Mouse (Mus musculus): Measurements from ENCODE around the gene Mmp19. TPM values are rescaled to one million over a fixed set of nuclear protein-coding genes. Genes with fewer than 3 reads are reported as not detected.

Gene Mmp19
- polyA plus RNA-seq, 1 experiment from 2014 or later: 0.57 TPM

GRCm38 (mm10) chr10:128848426-128848825 lies 57.7 kb downstream of the Mmp19 start:
- Histone ChIP-seq H3K4me2 (no peak overlapping the region), H3K27me3 (ENCODE audit: control insufficient read depth, insufficient read depth, low read length) (no peaks in the 10 kb centered on the region), H3K4me1 (ENCODE audit: control insufficient read depth, insufficient read depth, low read length) (no peaks in the 10 kb centered on the region), H3K4me3 (ENCODE audit: low read depth, low read length) (no peak overlapping the region), H3K9me3 (replicated peaks; ENCODE audit: control insufficient read depth, low read length) (no peaks in the 10 kb centered on the region), H3K36me3 (ENCODE audit: control insufficient read depth, insufficient read depth, low read length) (peaks cover 10% of the 10 kb centered on the region), H3K9ac (ENCODE audit: low read depth, low read length) (no peak overlapping the region), H3K27ac (ENCODE audit: low read depth, low read length) (no peak overlapping the region)
- 75% methylated on average over 2 of the region's 2 CpGs for WGBS (ENCODE audit: insufficient replicate concordance)
- ATAC-seq (replicated peaks; ENCODE audit: insufficient number of reproducible peaks, low FRiP score, low TSS enrichment): no peak

- 76% methylated on average over 3 of the region's 3 CpGs for WGBS (ENCODE audit: insufficient replicate concordance)
- no peak overlapping the region for H3K4me3 ChIP-seq (ENCODE audit: low read depth, low read length)
- no peak for ATAC-seq (replicated peaks; ENCODE audit: insufficient number of reproducible peaks, low FRiP score, low TSS enrichment)
- no peak overlapping the region for H3K4me2 ChIP-seq
- no peaks in the 10 kb centered on the region for H3K9me3 ChIP-seq (replicated peaks; ENCODE audit: control insufficient read depth, low read length)
- no peaks in the 10 kb centered on the region for H3K27me3 ChIP-seq (ENCODE audit: control insufficient read depth, insufficient read depth, low read length)
- no peaks in the 10 kb centered on the region for H3K4me1 ChIP-seq (ENCODE audit: control insufficient read depth, insufficient read depth, low read length)
- H3K36me3 ChIP-seq (ENCODE audit: control insufficient read depth, insufficient read depth, low read length): peaks cover 10% of the 10 kb centered on the region; the same call in 1 of the 2 replicates
- H3K27ac ChIP-seq (ENCODE audit: low read depth, low read length): no peak overlapping the region
- no peak overlapping the region for H3K9ac ChIP-seq (ENCODE audit: low read depth, low read length)
Observed at GRCm38 (mm10) chr10:128850339-128850738, 59.6 kb downstream of the Mmp19 start.

Other genes with a start within 250 kb of the Mmp19 start
- 7.7 and 8.0 TPM in 2 replicates for gene Zc3h10, start 243.1 kb upstream of the Mmp19 start, polyA plus RNA-seq (2014; fragmentation: Nextera tagmentation; extraction: Ambion mirVana)
- 2,515 and 2,664 TPM in 2 replicates for gene Rpl41, start 241.6 kb upstream of the Mmp19 start, polyA plus RNA-seq (2014; fragmentation: Nextera tagmentation; extraction: Ambion mirVana)
- gene Pa2g4, start 224.9 kb upstream of the Mmp19 start, polyA plus RNA-seq (2014; fragmentation: Nextera tagmentation; extraction: Ambion mirVana): 162 and 163 TPM in 2 replicates
- 5.8 and 9.1 TPM in 2 replicates for gene Erbb3, start 201.3 kb upstream of the Mmp19 start, polyA plus RNA-seq (2014; fragmentation: Nextera tagmentation; extraction: Ambion mirVana)
- 551 and 604 TPM in 2 replicates for gene Rps26, start 164.2 kb upstream of the Mmp19 start, polyA plus RNA-seq (2014; fragmentation: Nextera tagmentation; extraction: Ambion mirVana)
- 1.9 and 2.3 TPM in 2 replicates for gene Ikzf4, start 144.9 kb upstream of the Mmp19 start, polyA plus RNA-seq (2014; fragmentation: Nextera tagmentation; extraction: Ambion mirVana)
- 11.1 and 12.4 TPM in 2 replicates for gene Suox, start 116.8 kb upstream of the Mmp19 start, polyA plus RNA-seq (2014; fragmentation: Nextera tagmentation; extraction: Ambion mirVana)
- gene Rab5b, start 94.6 kb upstream of the Mmp19 start, polyA plus RNA-seq (2014; fragmentation: Nextera tagmentation; extraction: Ambion mirVana): 51.3 and 64.5 TPM in 2 replicates
- gene Pmel, start 86.7 kb upstream of the Mmp19 start, polyA plus RNA-seq (2014; fragmentation: Nextera tagmentation; extraction: Ambion mirVana): 0.96 and 1.5 TPM in 2 replicates
- 91.1 and 98.5 TPM in 2 replicates for gene Cdk2, start 85.9 kb upstream of the Mmp19 start, polyA plus RNA-seq (2014; fragmentation: Nextera tagmentation; extraction: Ambion mirVana)
- gene Dgka, start 46.1 kb upstream of the Mmp19 start, polyA plus RNA-seq (2014; fragmentation: Nextera tagmentation; extraction: Ambion mirVana): 5.6 and 5.9 TPM in 2 replicates
- 25.4 and 27.2 TPM in 2 replicates for gene Pym1, start 43.0 kb upstream of the Mmp19 start, polyA plus RNA-seq (2014; fragmentation: Nextera tagmentation; extraction: Ambion mirVana)
- 28.7 and 37.0 TPM in 2 replicates for gene Dnajc14, start 13.2 kb downstream of the Mmp19 start, polyA plus RNA-seq (2014; fragmentation: Nextera tagmentation; extraction: Ambion mirVana)
- gene Tmem198b, start 13.5 kb downstream of the Mmp19 start, polyA plus RNA-seq (2014; fragmentation: Nextera tagmentation; extraction: Ambion mirVana): 15.0 and 18.2 TPM in 2 replicates
- gene Sarnp, start 26.4 kb downstream of the Mmp19 start, polyA plus RNA-seq (2014; fragmentation: Nextera tagmentation; extraction: Ambion mirVana): 204 and 210 TPM in 2 replicates
- gene Ormdl2, start 30.7 kb downstream of the Mmp19 start, polyA plus RNA-seq (2014; fragmentation: Nextera tagmentation; extraction: Ambion mirVana): 50.7 and 60.3 TPM in 2 replicates
- gene Gdf11, start 100.8 kb downstream of the Mmp19 start, polyA plus RNA-seq (2014; fragmentation: Nextera tagmentation; extraction: Ambion mirVana): 4.1 and 4.5 TPM in 2 replicates
- 296 and 306 TPM in 2 replicates for gene Cd63, start 110.1 kb downstream of the Mmp19 start, polyA plus RNA-seq (2014; fragmentation: Nextera tagmentation; extraction: Ambion mirVana)
- 6.1 and 8.1 TPM in 2 replicates for gene Rdh5, start 132.0 kb downstream of the Mmp19 start, polyA plus RNA-seq (2014; fragmentation: Nextera tagmentation; extraction: Ambion mirVana)
- gene Bloc1s1, start 133.1 kb downstream of the Mmp19 start, polyA plus RNA-seq (2014; fragmentation: Nextera tagmentation; extraction: Ambion mirVana): 195 and 206 TPM in 2 replicates
- 0.43 and 0.79 TPM in 2 replicates for gene Itga7, start 142.9 kb downstream of the Mmp19 start, polyA plus RNA-seq (2014; fragmentation: Nextera tagmentation; extraction: Ambion mirVana)
- gene Mettl7b, start 170.1 kb downstream of the Mmp19 start, polyA plus RNA-seq (2014; fragmentation: Nextera tagmentation; extraction: Ambion mirVana): not detected in 2 replicates
- not detected in 2 replicates for gene Olfr9, start 198.5 kb downstream of the Mmp19 start, polyA plus RNA-seq (2014; fragmentation: Nextera tagmentation; extraction: Ambion mirVana)
- gene Olfr763, start 219.9 kb downstream of the Mmp19 start, polyA plus RNA-seq (2014; fragmentation: Nextera tagmentation; extraction: Ambion mirVana): not detected in 2 replicates
- gene Olfr764-ps1, start 249.0 kb downstream of the Mmp19 start, polyA plus RNA-seq (2014; fragmentation: Nextera tagmentation; extraction: Ambion mirVana): not detected in 2 replicates

Data from heart, embryonic 11.5 days (tissue).